Mouse (Mus musculus): ENCODE data around the gene Gm853. TPM values are rescaled to one million over a fixed set of nuclear protein-coding genes. Genes with fewer than 3 reads are reported as not detected.

The Gm853 gene
- polyA plus RNA-seq, 1 experiment: not detected

DNA sequence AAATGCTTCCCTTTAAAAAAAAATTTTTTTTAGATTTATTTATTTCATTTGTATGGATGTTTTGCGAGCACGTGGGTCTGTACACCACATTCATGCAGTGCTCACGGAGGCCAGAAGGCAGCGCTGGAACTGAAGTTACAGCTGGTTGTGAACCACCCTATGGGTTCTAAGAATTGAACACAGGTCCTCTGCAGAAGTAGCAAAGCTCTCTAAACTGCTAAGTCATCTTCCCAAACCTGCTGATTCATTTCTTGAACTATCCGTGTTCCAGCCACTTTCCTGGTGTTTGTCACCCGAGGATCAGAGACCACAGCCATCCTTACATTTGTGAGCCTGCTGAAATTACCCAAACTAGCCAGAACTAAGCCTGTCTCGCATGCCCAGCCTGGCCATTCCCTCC, 9.8 kb downstream of the Gm853 start:
- 60% methylated on average over 7 of the region's 7 CpGs for WGBS

DNA sequence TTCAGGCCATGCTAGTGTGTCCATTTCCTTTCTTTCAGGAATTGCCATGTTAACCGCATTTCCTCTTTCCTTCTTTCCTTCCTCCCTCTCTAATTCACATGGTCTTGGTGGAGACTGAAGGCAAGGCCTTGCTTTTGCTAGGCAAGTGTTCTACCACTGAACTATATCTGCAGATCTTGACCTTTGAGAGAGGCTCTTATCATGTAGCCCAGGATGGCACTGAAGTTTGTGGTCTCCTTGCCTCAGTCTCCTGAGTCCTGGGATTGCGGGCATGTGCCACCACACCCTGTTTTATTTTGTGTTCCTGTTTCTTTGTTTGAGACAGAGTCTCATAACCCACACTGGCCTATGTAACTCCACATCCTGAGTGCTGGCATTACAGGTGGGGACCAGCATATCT, 10.3 kb downstream of the Gm853 start:
- H3K4me3 ChIP-seq (replicated peaks; ENCODE audit: control insufficient read depth, low read depth, low read length): no peak overlapping the region
- no peaks in the 10 kb centered on the region for H3K4me1 ChIP-seq (ENCODE audit: control insufficient read depth, insufficient read depth, low read length)
- no peak for TF ChIP-seq POLR2A (IDR thresholded peaks at IDR 0.05; ENCODE audit: borderline replicate concordance, control insufficient read depth, low read depth, low read length)
- no peak for TF ChIP-seq CTCF (IDR thresholded peaks at IDR 0.05; ENCODE audit: control insufficient read depth, insufficient read depth, low read length)
- no peak overlapping the region for H3K27ac ChIP-seq (ENCODE audit: control insufficient read depth, insufficient read depth, low read depth, low read length, poor library complexity)
- 53% methylated on average over 2 of the region's 2 CpGs for WGBS

More for the DNA sequence above, 9.8 kb downstream of the Gm853 start:
- H3K4me1 ChIP-seq (ENCODE audit: control insufficient read depth, insufficient read depth, low read length): no peaks in the 10 kb centered on the region
- TF ChIP-seq POLR2A (IDR thresholded peaks at IDR 0.05; ENCODE audit: borderline replicate concordance, control insufficient read depth, low read depth, low read length): no peak
- TF ChIP-seq CTCF (IDR thresholded peaks at IDR 0.05; ENCODE audit: control insufficient read depth, insufficient read depth, low read length): no peak
- no peak overlapping the region for H3K4me3 ChIP-seq (replicated peaks; ENCODE audit: control insufficient read depth, low read depth, low read length)
- H3K27ac ChIP-seq (ENCODE audit: control insufficient read depth, insufficient read depth, low read depth, low read length, poor library complexity): no peak overlapping the region

DNA sequence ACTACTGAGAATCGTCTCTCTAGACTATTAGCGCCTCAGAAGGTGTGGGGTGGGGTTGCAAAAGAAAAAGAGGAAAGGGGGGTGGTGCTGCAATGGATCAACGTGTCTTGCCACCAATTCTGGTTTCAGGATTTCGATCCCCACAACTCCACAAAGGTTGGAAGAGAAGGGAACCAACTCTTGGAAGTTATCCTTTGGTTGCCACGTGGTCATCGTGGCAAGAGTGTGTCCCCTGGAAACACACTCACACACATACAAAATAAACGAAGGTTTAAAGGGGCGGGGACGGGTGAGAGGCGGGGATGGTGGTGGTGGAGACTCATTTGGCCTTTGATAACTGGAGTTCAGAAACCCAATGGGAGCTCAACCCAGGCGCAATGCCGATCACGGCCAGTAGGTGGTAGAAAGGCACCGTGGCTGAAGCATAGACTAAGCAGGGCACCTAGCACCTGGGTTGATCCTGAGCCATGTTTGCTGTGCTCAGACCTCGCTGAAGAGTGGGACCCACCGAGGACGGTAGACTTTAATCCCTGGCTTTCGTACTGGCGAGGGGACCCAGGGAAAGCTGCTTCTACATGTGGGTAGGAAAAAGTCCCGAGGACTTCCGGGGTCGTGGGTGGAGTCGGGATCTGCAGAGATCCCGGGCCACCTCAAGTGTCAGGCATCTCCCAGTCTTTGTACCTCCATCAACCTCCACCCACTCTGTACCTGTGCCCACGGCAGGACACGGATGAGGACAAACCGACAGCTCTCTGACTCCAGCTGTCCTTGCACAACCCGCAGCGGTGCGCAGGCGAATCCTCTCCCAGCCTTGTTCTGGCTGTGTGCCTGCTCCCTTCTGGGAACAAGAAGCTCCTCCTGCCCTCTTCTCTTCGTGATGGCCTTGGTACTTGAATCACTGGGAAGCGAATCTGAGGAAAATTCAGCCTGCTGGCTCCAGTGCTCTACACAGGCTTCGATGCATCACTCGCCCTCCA, 23.2 kb downstream of the Gm853 start:
- Histone ChIP-seq H3K4me1 (ENCODE audit: control insufficient read depth, insufficient read depth, low read length) (no peaks in the 10 kb centered on the region), H3K27ac (ENCODE audit: control insufficient read depth, insufficient read depth, low read depth, low read length, poor library complexity) (no peak overlapping the region), H3K4me3 (replicated peaks; ENCODE audit: control insufficient read depth, low read depth, low read length) (no peak overlapping the region)
- TF ChIP-seq POLR2A (IDR thresholded peaks at IDR 0.05; ENCODE audit: borderline replicate concordance, control insufficient read depth, low read depth, low read length): no peak
- peak; percentile 87 for TF ChIP-seq CTCF (IDR thresholded peaks at IDR 0.05; ENCODE audit: control insufficient read depth, insufficient read depth, low read length)
- 16% methylated on average over 35 of the region's 35 CpGs for WGBS

DNA sequence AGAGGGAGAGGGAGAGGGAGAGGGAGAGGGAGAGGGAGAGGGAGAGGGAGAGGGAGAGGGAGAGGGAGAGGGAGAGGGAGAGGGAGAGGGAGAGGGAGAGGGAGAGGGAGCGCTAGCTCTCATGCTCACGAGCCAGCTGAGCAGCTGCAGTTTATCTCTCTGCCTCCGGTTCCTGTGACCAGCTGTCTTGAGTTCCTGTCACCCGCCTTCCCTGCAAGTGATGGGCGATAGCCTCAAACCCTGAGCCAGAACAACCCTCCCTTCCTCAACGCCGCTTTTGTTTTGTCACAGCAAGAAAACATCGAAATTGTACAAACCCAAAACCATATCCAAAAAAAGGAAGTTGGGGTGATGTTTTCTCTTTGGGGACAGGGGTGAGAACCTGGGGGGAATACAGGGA, 25.7 kb downstream of the Gm853 start:
- TF ChIP-seq POLR2A (IDR thresholded peaks at IDR 0.05; ENCODE audit: borderline replicate concordance, control insufficient read depth, low read depth, low read length) (no peak), CTCF (IDR thresholded peaks at IDR 0.05; ENCODE audit: control insufficient read depth, insufficient read depth, low read length) (no peak)
- 21% methylated on average over 8 of the region's 8 CpGs for WGBS
- Histone ChIP-seq H3K27ac (ENCODE audit: control insufficient read depth, insufficient read depth, low read depth, low read length, poor library complexity) (no peak overlapping the region), H3K4me3 (replicated peaks; ENCODE audit: control insufficient read depth, low read depth, low read length) (no peak overlapping the region), H3K4me1 (ENCODE audit: control insufficient read depth, insufficient read depth, low read length) (no peaks in the 10 kb centered on the region)

DNA sequence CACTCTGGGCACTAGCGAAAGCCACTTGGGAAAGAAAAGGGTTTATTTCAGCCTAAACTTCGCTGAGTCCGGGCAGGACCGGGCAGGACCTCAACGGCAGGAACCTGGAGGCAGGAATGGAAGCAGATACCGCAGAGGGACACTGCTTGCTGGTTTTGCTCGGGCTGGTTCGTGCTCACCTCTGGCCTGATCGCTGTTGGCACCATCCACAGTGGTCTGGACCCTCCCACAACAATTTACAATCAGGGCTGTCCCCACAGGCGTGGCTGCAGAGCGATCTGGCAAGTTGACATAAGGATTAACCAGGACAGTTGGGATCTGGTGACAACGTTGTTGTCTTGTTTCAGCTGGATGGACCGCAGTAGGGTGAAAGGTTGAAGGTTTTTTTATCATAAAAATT, 26.3 kb downstream of the Gm853 start:
- Histone ChIP-seq H3K4me3 (replicated peaks; ENCODE audit: control insufficient read depth, low read depth, low read length) (no peak overlapping the region), H3K27ac (ENCODE audit: control insufficient read depth, insufficient read depth, low read depth, low read length, poor library complexity) (no peak overlapping the region), H3K4me1 (ENCODE audit: control insufficient read depth, insufficient read depth, low read length) (no peaks in the 10 kb centered on the region)
- 66% methylated on average over 13 of the region's 13 CpGs for WGBS
- TF ChIP-seq POLR2A (IDR thresholded peaks at IDR 0.05; ENCODE audit: borderline replicate concordance, control insufficient read depth, low read depth, low read length) (no peak), CTCF (IDR thresholded peaks at IDR 0.05; ENCODE audit: control insufficient read depth, insufficient read depth, low read length) (no peak)

DNA sequence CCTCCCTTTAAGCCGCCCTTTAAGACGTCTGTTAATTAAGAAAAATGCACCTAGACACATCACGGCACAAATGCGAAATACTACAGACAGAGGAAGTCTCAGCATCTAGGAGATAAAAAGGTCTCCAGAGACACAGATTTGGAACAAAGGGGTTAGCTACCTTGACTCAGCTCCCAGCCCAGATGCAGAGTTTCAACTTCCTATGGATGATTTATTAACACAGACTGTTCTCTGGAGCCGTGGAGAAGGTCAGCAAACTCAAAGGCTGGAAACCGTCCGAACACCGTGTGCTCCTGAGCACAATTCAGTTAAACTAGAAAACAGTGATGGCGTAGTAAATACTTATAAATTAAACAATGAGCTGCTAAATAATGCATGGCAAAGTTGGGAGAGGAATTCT, 29.9 kb downstream of the Gm853 start:
- Histone ChIP-seq H3K4me3 (replicated peaks; ENCODE audit: control insufficient read depth, low read depth, low read length) (no peak overlapping the region), H3K4me1 (ENCODE audit: control insufficient read depth, insufficient read depth, low read length) (no peaks in the 10 kb centered on the region), H3K27ac (ENCODE audit: control insufficient read depth, insufficient read depth, low read depth, low read length, poor library complexity) (no peak overlapping the region)
- WGBS: 9% methylated on average over 9 of the region's 9 CpGs
- TF ChIP-seq CTCF (IDR thresholded peaks at IDR 0.05; ENCODE audit: control insufficient read depth, insufficient read depth, low read length): no peak
- TF ChIP-seq POLR2A (IDR thresholded peaks at IDR 0.05; ENCODE audit: borderline replicate concordance, control insufficient read depth, low read depth, low read length): no peak

DNA sequence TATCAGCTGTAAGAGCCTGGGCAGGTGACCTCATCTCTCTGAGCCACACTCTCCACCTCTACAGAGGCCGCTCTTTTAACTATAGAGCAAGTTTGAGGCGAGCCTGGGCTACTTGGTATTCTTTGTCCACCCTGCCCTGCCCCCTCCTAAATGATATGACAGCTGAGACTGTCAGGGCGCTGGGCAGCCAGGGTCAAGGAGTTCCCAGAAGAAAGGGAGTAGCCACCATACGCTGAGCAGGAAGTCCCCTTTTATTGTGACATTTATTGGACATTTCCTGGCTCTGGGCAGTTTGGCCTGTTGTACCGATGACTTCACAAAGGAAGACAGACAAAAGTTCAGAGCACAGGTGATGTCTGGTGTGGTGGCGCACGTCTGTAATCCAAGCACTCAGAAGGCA, 32.6 kb downstream of the Gm853 start:
- 62% methylated on average over 7 of the region's 7 CpGs for WGBS
- Histone ChIP-seq H3K27ac (ENCODE audit: control insufficient read depth, insufficient read depth, low read depth, low read length, poor library complexity) (no peak overlapping the region; the same call in 1 of the 2 replicates), H3K4me1 (ENCODE audit: control insufficient read depth, insufficient read depth, low read length) (no peaks in the 10 kb centered on the region), H3K4me3 (replicated peaks; ENCODE audit: control insufficient read depth, low read depth, low read length) (no peak overlapping the region)
- TF ChIP-seq POLR2A (IDR thresholded peaks at IDR 0.05; ENCODE audit: borderline replicate concordance, control insufficient read depth, low read depth, low read length): no peak
- no peak for TF ChIP-seq CTCF (IDR thresholded peaks at IDR 0.05; ENCODE audit: control insufficient read depth, insufficient read depth, low read length)

DNA sequence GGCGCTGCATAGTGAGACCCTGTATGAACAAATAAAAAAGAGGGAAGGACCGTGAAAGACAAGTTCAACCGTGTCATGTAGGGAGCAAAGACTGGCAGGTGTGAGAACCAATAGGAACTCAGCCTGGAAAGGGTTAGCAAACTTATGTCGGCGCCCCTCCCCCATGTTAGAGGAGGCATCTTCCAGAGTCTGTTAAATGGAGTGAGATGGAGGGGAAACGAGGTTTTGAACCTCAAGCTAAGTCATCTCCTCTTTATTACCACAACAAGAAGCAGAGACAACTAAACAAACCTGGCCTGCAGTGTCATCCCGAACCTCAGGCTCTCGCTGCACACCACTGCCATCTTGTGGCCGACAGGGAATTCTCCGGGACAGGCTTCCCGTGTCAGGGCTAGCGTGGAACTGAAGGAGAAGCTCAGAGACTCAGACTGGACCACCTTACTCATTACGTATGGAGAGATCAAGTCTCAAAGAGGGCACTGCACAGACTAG, 33.3 kb downstream of the Gm853 start:
- no peak for TF ChIP-seq POLR2A (IDR thresholded peaks at IDR 0.05; ENCODE audit: borderline replicate concordance, control insufficient read depth, low read depth, low read length)
- TF ChIP-seq CTCF (IDR thresholded peaks at IDR 0.05; ENCODE audit: control insufficient read depth, insufficient read depth, low read length): peak; percentile 99
- no peaks in the 10 kb centered on the region for H3K4me1 ChIP-seq (ENCODE audit: control insufficient read depth, insufficient read depth, low read length)
- no peak overlapping the region for H3K4me3 ChIP-seq (replicated peaks; ENCODE audit: control insufficient read depth, low read depth, low read length)
- no peak overlapping the region for H3K27ac ChIP-seq (ENCODE audit: control insufficient read depth, insufficient read depth, low read depth, low read length, poor library complexity)
- 4% methylated on average over 13 of the region's 13 CpGs for WGBS

All from bone marrow, adult 2 months (tissue).